Mouse (Mus musculus) testis, adult 2 months (tissue): ENCODE results near the gene Scaf8. TPM values are rescaled to one million over a fixed set of nuclear protein-coding genes. Genes with fewer than 3 reads are reported as not detected.
"Not testable (repeated sequence)": the region's sequence is repeated elsewhere in the genome, so short reads cannot be mapped to it uniquely, and the experiment has no call there.

Experiments used
- H3K27ac ChIP-seq: fragments of 200-500 bp; 2 replicates; pipeline ENCODE4 v1.5.1; 2012; ENCODE audit warnings: low read depth, low read length; ENCODE audit not compliant: control insufficient read depth, insufficient read depth
- H3K27me3 ChIP-seq: fragments of 200-500 bp; 2 replicates; pipeline ENCODE4 v1.6.1; 2012; ENCODE audit warnings: mild to moderate bottlenecking, low read length, moderate library complexity; ENCODE audit not compliant: control insufficient read depth, insufficient read depth
- H3K36me3 ChIP-seq: fragments of 200-500 bp; 2 replicates; pipeline ENCODE4 v1.6.1; 2012; ENCODE audit warnings: mild to moderate bottlenecking, low read length; ENCODE audit not compliant: control insufficient read depth, insufficient read depth
- H3K4me1 ChIP-seq: fragments of 200-500 bp; 2 replicates; pipeline ENCODE4 v1.6.1; 2012; ENCODE audit warnings: low read length; ENCODE audit not compliant: control insufficient read depth, insufficient read depth
- H3K4me3 ChIP-seq: fragments of 200-500 bp; 2 replicates; pipeline ENCODE4 v1.5.1; 2012; ENCODE audit warnings: low read depth, mild to moderate bottlenecking, low read length, moderate library complexity, mixed read lengths; ENCODE audit not compliant: control insufficient read depth
- CTCF ChIP-seq: fragments of 200-500 bp; IDR thresholded peaks from 2 replicates; pipeline ENCODE4 v1.5.1; 2012; ENCODE audit warnings: low read depth, mild to moderate bottlenecking, inconsistent platforms, low read length, moderate library complexity; ENCODE audit not compliant: control insufficient read depth, insufficient read depth, insufficient replicate concordance
- POLR2A ChIP-seq: fragments of 200-500 bp; IDR thresholded peaks from 2 replicates; pipeline ENCODE4 v1.6.1; 2012; ENCODE audit warnings: low read depth, mild to moderate bottlenecking, inconsistent platforms, low read length, moderate library complexity; ENCODE audit not compliant: control insufficient read depth
- polyA plus RNA-seq: library from polyadenylated mRNA; depleted of rRNA; stranded (reverse); fragments of >200 nt; gene quantifications from 2 replicates; pipeline ENCODE4 v1.2.3, GENCODE M21; 2012

The Scaf8 gene
- polyA plus RNA-seq, 1 experiment, result 15.6 TPM

DNA sequence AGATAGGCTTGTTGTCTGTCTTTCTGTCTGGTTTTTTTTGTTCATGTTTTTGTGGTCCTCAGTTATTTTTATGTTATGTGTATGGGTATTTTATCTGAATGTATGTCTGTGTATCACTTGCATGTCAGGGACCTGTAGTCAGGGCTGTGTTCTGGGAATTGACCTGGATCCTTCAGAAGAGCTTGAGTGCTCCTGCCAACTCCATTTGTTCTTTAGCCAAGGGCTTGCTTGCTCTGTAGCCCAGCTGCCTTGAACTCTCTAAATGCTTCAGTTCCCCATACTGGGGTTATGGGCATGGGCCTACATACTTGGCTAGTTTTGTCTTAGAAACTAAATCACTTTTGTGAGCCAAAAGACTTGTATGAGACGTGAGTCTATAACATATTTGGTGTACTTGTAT, 13.9 kb downstream of the Scaf8 start:
- TF ChIP-seq POLR2A (no peak), CTCF (no peak)
- Histone ChIP-seq H3K4me1 (no peaks in the 10 kb centered on the region), H3K27ac (no peak overlapping the region), H3K27me3 (no peaks in the 10 kb centered on the region), H3K36me3 (no peaks in the 10 kb centered on the region), H3K4me3 (no peak overlapping the region)

DNA sequence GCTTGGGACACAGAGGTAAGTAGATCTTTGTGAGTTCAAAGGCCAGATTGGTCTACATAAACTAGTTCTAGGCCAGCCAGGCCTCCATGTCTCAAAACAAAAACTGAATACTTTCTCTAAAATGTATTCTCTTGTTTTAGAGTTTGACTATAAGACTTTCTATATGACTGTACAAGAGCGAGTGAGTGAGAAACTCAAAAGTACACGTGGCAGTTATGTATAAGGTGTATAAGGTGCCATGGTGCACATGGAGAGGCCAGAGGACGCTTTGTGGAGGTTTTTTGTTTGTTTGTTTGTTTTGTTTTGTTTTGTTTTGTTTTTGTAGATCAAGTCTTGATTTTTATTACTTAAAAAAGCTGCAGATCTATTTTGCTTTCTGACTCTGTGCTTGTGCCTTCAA, 15.0 kb downstream of the Scaf8 start:
- TF ChIP-seq POLR2A (no peak), CTCF (no peak)
- Histone ChIP-seq H3K27me3 (no peaks in the 10 kb centered on the region), H3K27ac (no peak overlapping the region), H3K4me3 (no peak overlapping the region), H3K4me1 (no peaks in the 10 kb centered on the region), H3K36me3 (no peaks in the 10 kb centered on the region)

DNA sequence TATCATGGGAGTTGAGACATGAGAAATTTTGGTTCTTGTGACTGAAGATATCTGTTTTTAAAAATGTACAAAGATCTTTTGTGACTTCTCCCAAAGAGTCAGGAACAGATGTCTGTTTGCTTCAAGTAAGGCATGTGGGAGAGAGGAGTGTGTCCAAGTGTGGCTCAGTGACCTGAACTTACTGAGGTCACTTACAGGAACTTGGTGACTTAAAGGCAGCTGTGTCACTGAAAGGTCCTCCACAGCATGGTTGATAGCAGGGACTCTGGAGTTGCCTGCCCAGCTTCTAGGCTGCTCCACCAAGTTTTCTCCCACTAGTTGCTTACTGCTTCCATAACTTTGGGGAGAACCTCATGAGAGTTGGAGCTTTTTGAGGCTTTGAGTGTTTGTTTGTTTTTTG, 20.6 kb downstream of the Scaf8 start:
- Histone ChIP-seq H3K36me3 (no peaks in the 10 kb centered on the region), H3K27me3 (no peaks in the 10 kb centered on the region), H3K4me3 (no peak overlapping the region), H3K27ac (no peak overlapping the region), H3K4me1 (no peaks in the 10 kb centered on the region)
- TF ChIP-seq POLR2A, result no peak

DNA sequence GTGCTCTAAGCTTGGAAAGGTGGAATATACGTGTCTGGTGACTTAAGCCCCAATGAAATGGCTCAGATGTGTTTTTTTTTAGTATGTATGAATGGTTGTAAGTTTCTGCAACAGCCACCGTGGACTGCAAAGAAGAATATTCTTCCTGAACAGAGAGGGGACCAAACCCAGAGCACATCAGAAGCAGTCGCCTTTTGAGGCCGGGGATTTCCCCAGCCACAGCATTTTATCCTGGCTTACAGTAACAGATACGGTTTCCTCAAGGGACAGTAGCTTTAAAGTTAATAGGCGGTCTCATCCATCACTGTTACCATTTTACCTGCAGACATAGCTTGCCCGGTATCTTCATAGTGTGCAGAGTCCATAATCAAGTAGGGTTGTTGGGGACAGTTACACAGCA, 21.4 kb downstream of the Scaf8 start:
- Histone ChIP-seq H3K27me3 (no peaks in the 10 kb centered on the region), H3K36me3 (no peaks in the 10 kb centered on the region), H3K4me1 (no peaks in the 10 kb centered on the region), H3K27ac (no peak overlapping the region), H3K4me3 (no peak overlapping the region)
- TF ChIP-seq CTCF (no peak), POLR2A (no peak)

DNA sequence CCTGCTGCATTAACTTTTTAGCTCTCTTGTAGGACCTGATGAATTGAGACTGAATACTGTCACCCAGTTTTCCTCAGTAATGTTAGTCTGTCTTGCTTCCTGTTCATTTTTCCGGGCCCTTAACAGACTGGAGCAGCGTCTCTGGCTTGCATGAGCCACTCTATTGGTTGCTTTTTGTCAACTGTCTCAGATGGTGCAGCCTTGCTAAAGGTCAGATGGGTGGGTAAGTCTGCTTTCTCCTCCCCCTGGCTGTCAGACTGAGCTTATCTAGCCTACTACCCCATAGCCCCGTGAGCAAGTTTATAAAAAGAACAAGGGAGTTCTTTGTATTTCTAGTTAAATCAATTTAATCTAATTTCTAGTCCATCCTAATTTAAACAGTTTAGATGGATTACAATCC, 23.6 kb downstream of the Scaf8 start:
- TF ChIP-seq CTCF (no peak), POLR2A (no peak)
- no peaks in the 10 kb centered on the region for H3K36me3 ChIP-seq
- peaks cover 2% of the 10 kb centered on the region; the same call in 1 of the 2 replicates for H3K4me1 ChIP-seq
- no peak overlapping the region for H3K4me3 ChIP-seq
- no peaks in the 10 kb centered on the region for H3K27me3 ChIP-seq
- H3K27ac ChIP-seq, result no peak overlapping the region

DNA sequence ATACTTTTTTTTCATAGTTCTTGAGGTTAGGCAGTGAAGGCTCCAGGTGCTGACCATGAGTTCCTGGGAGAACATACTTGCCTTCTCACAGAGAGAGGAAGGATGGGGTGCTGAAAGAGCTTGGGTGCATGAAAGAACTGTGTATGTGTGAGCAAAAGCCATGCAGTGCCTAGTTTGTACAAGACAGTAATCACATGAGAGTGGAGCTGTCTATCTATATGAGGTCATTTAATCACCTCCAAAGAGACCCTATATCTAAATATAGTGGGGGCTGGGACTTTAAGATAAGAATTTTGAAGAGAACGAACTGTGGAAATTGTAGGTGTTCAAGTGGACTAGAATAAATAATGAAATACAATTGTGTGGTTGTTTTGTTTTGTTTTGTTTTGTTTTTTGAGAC, 25.3 kb downstream of the Scaf8 start:
- Histone ChIP-seq H3K27ac (no peak overlapping the region), H3K36me3 (no peaks in the 10 kb centered on the region)

DNA sequence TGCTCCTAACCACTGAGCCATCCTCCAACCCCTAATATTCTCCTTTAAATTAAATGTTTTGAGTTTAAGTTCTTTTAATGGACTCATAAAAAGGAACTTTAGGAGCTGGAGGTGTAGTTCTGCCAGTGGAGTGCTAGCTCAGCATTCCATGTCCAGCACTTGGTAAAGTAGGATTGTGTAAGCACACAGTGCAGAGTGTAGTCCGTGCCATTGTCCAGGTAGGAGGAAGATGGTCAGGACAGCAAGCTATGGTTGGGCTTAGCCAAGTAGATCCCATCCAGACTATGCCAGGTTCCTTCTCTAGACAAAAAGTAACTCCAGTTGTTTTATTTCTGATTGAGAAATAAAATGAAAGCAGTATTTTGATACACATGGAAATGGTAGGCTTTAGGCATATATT, 34.1 kb downstream of the Scaf8 start:
- TF ChIP-seq POLR2A (no peak), CTCF (no peak)
- Histone ChIP-seq H3K27ac (no peak overlapping the region), H3K4me1 (no peaks in the 10 kb centered on the region), H3K36me3 (no peaks in the 10 kb centered on the region), H3K27me3 (no peaks in the 10 kb centered on the region), H3K4me3 (no peak overlapping the region)

More for the DNA sequence above, 25.3 kb downstream of the Scaf8 start:
- H3K4me3 ChIP-seq, result no peak overlapping the region
- H3K4me1 ChIP-seq, result peaks cover 2% of the 10 kb centered on the region; the same call in 1 of the 2 replicates
- TF ChIP-seq POLR2A, result no peak
- TF ChIP-seq CTCF, result no peak
- no peaks in the 10 kb centered on the region for H3K27me3 ChIP-seq

DNA sequence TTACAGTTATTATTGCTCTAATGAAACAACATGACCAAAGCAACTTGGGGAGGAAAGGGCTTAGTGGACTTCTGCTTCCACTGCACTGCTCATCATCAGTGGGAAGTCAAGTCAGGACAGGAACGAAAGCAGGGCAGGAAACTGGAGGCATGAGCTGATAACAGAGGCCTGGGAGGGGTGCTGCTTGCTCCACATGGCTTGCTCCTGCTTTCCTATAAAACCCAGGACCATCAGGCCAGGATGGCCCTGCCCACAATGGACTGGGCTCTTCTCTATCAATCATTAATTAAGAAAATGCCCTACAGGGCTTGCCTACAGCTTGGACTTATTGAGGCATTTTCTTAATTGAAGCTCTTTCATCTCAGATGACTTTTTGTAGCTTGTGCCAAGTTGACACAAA, 34.8 kb downstream of the Scaf8 start:
- TF ChIP-seq CTCF, result no peak
- no peak for TF ChIP-seq POLR2A

DNA sequence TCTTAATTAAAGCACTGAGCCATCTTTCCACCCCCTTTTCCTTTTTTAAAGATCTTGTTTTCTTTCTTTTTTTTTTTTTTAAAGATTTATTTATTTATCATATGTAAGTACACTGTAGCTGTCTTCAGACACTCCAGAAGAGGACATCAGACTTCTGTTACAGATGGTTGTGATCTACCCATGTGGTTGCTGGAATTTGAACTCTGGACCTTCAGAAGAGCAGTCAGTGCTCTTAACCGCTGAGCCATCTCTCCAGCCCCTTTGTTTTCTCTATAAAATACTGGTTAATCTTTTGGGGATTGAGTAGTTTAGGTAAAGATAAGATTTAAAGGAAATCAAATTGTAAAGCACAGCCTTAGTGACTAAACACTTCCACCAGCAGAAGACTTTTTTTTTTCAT, 35.9 kb downstream of the Scaf8 start:
- H3K27me3 ChIP-seq, H3K36me3 ChIP-seq, H3K4me3 ChIP-seq, H3K27ac ChIP-seq, H3K4me1 ChIP-seq: not testable (repeated sequence)

More for the DNA sequence above, 34.8 kb downstream of the Scaf8 start:
- no peaks in the 10 kb centered on the region for H3K36me3 ChIP-seq
- no peak overlapping the region for H3K27ac ChIP-seq
- H3K27me3 ChIP-seq, result no peaks in the 10 kb centered on the region
- no peak overlapping the region for H3K4me3 ChIP-seq
- no peaks in the 10 kb centered on the region for H3K4me1 ChIP-seq
